Mouse (Mus musculus) small intestine, adult 2 months (tissue): ENCODE data around the gene Ism1.

ENCODE experiments used
- CTCF ChIP-seq: fragments of 200-500 bp; IDR thresholded peaks from 2 replicates; pipeline ENCODE4 v1.5.1; 2012; ENCODE audit warnings: low read depth, mild to moderate bottlenecking, control low read depth, inconsistent platforms, low read length, moderate library complexity, mixed read lengths; ENCODE audit not compliant: insufficient replicate concordance, insufficient read length; ENCODE audit errors: extremely low read depth
- POLR2A ChIP-seq: fragments of 200-500 bp; IDR thresholded peaks from 2 replicates; pipeline ENCODE4 v1.6.1; 2012; ENCODE audit warnings: low read depth, mild to moderate bottlenecking, control low read depth, inconsistent platforms, low read length, moderate library complexity

DNA sequence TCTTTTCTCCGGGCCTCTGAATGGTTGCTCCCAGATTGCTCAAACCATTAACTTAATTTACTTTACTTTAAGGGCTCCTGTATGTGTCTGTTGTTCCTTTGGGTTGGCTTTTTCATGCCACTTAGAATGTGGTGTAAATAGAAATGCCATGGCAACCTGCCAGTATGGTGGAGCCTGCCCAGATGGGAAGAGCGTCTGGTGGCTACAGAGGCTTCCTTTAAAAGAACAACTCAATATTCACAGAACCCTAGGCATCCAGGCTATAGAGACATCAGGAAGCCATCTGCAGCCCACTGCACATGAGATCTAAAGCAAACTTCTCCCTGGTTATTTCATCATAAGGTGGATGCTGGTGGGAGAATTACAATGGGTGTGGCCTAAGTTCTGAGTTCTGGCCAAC is 18.6 kb downstream of the Ism1 start:
- TF ChIP-seq CTCF (no peak), POLR2A (no peak)
